Mouse (Mus musculus) adrenal gland, postnatal 36 days (tissue): Measurements from ENCODE around the gene Syt7. TPM values are rescaled to one million over a fixed set of nuclear protein-coding genes. Genes with fewer than 3 reads are reported as not detected.

Experiments
- DNase-seq, 2 experiments: peaks; one replicate each; pipeline ENCODE4 v3.0.0; 2021; ENCODE audit warnings: mixed read lengths in 1 of 2
- total RNA-seq, 2 experiments: library from RNA; stranded (reverse); gene quantifications; 2 replicates each; pipeline ENCODE4 v1.2.3; 2021

The Syt7 gene
- total RNA-seq, 2 experiments from 2014 or later, result 17.7 to 29.8 TPM

- DNase-seq, result no peak
Observed at GRCm38 (mm10) chr19:10424751-10425150, 35.9 kb downstream of the Syt7 start.

GRCm38 (mm10) chr19:10425484-10426270 is 36.8 kb downstream of the Syt7 start:
- DNase-seq, result no peak

- DNase-seq, result no peak
Observed at GRCm38 (mm10) chr19:10426312-10426711, 37.4 kb downstream of the Syt7 start.

- DNase-seq, result no peak
Observed at GRCm38 (mm10) chr19:10426793-10427192, 37.9 kb downstream of the Syt7 start.

GRCm38 (mm10) chr19:10427431-10427830 is 38.5 kb downstream of the Syt7 start:
- no peak for DNase-seq

- DNase-seq, result no peak
Observed at GRCm38 (mm10) chr19:10429371-10429770, 40.5 kb downstream of the Syt7 start.

GRCm38 (mm10) chr19:10431410-10431809 is 42.5 kb downstream of the Syt7 start:
- DNase-seq, result no peak

GRCm38 (mm10) chr19:10431841-10432240 is 43.0 kb downstream of the Syt7 start:
- DNase-seq, result no peak

GRCm38 (mm10) chr19:10433225-10433624 is 44.3 kb downstream of the Syt7 start:
- DNase-seq, result no peak

GRCm38 (mm10) chr19:10433879-10434540 is 45.1 kb downstream of the Syt7 start:
- DNase-seq, result no peak

- no peak for DNase-seq
Observed at GRCm38 (mm10) chr19:10434927-10435326, 46.0 kb downstream of the Syt7 start.

- DNase-seq, result peak; percentile 63 to 75
Observed at GRCm38 (mm10) chr19:10435908-10436307, 47.0 kb downstream of the Syt7 start.

- DNase-seq, result peak; percentile 46
Observed at GRCm38 (mm10) chr19:10436726-10437125, 47.8 kb downstream of the Syt7 start.

- no peak for DNase-seq
Observed at GRCm38 (mm10) chr19:10437521-10437920, 48.6 kb downstream of the Syt7 start.

GRCm38 (mm10) chr19:10444685-10445369 is 55.9 kb downstream of the Syt7 start:
- no peak for DNase-seq

- DNase-seq, result no peak
Observed at GRCm38 (mm10) chr19:10448275-10448674, 59.4 kb downstream of the Syt7 start.

GRCm38 (mm10) chr19:10449190-10449589 is 60.3 kb downstream of the Syt7 start:
- DNase-seq, result no peak

- DNase-seq, result peak; percentile 59 to 73
Observed at GRCm38 (mm10) chr19:10449708-10450107, 60.8 kb downstream of the Syt7 start.

- DNase-seq, result peak in 1 of 2 experiments; percentile 35
Observed at GRCm38 (mm10) chr19:10454718-10455436, 66.0 kb downstream of the Syt7 start.

GRCm38 (mm10) chr19:10455437-10455806 is 66.5 kb downstream of the Syt7 start:
- DNase-seq, result no peak

GRCm38 (mm10) chr19:10456752-10457483 is 68.0 kb downstream of the Syt7 start, which contains the start of gene Lrrc10b:
TSS of gene Lrrc10b (minus strand) at chr19:10457473.
- DNase-seq, result peak; percentile 70

GRCm38 (mm10) chr19:10457484-10457800 is 68.6 kb downstream of the Syt7 start:
- DNase-seq, result peak; percentile 75 to 83
